Mouse (Mus musculus) heart, embryonic 11.5 days (tissue): ENCODE data around the gene Col4a5. TPM values are rescaled to one million over a fixed set of nuclear protein-coding genes. Genes with fewer than 3 reads are reported as not detected.

Source experiments
- ATAC-seq: fragments of 200-750 bp; cut with Nextera tagmentation; replicated peaks from 2 replicates; pipeline ENCODE4 v1.8.0; 2017; ENCODE audit warnings: moderate library complexity; ENCODE audit not compliant: insufficient number of reproducible peaks, low FRiP score, low TSS enrichment
- H3K27ac ChIP-seq: fragments of 300-500 bp; sonication (generic); 2 replicates; pipeline ENCODE4 v1.5.1; 2014; ENCODE audit warnings: mild to moderate bottlenecking, low read depth, low read length
- H3K27me3 ChIP-seq: fragments of 300-500 bp; sonication (generic); 2 replicates; pipeline ENCODE4 v1.6.1; 2014; ENCODE audit warnings: mild to moderate bottlenecking, low read length, mixed read lengths; ENCODE audit not compliant: control insufficient read depth, insufficient read depth
- H3K36me3 ChIP-seq: fragments of 300-500 bp; sonication (generic); 2 replicates; pipeline ENCODE4 v1.6.1; 2014; ENCODE audit warnings: mild to moderate bottlenecking, low read length, moderate library complexity, mixed read lengths; ENCODE audit not compliant: control insufficient read depth, insufficient read depth
- H3K4me1 ChIP-seq: fragments of 300-500 bp; sonication (generic); 2 replicates; pipeline ENCODE4 v1.6.1; 2014; ENCODE audit warnings: low read length; ENCODE audit not compliant: control insufficient read depth, insufficient read depth
- H3K4me2 ChIP-seq: fragments of 300-500 bp; sonication (generic); 2 replicates; pipeline ENCODE4 v1.6.1; 2014; ENCODE audit warnings: mild to moderate bottlenecking, moderate library complexity
- H3K4me3 ChIP-seq: fragments of 300-500 bp; sonication (generic); 2 replicates; pipeline ENCODE4 v1.5.1; 2014; ENCODE audit warnings: low read depth, low read length
- H3K9ac ChIP-seq: fragments of 300-500 bp; sonication (generic); 2 replicates; pipeline ENCODE4 v1.6.1; 2014; ENCODE audit warnings: mild to moderate bottlenecking, low read depth, low read length, moderate library complexity
- H3K9me3 ChIP-seq: fragments of 300-500 bp; sonication (generic); replicated peaks from 2 replicates; pipeline ENCODE4 v1.6.1; 2016; ENCODE audit warnings: low read length; ENCODE audit not compliant: control insufficient read depth
- whole genome bisulfite sequencing: fragments of 180-500 bp; shearing (Covaris S2); extraction: QIAGEN DNeasy Blood & Tissue Kit; methylation state at CpG from one replicate; pipeline ENCODE4 v1.1.7; 2014; ENCODE audit not compliant: insufficient replicate concordance; 5-methylcytosine and 5-hydroxymethylcytosine counted together
- polyA plus RNA-seq: library from polyadenylated mRNA; unstranded; fragments of >200 nt; fragmentation: Nextera tagmentation; extraction: Ambion mirVana; gene quantifications from 2 replicates; pipeline ENCODE4 v1.2.1, GENCODE M21; 2014

The Col4a5 gene
- polyA plus RNA-seq, 1 experiment from 2014 or later = 36.1 TPM

DNA sequence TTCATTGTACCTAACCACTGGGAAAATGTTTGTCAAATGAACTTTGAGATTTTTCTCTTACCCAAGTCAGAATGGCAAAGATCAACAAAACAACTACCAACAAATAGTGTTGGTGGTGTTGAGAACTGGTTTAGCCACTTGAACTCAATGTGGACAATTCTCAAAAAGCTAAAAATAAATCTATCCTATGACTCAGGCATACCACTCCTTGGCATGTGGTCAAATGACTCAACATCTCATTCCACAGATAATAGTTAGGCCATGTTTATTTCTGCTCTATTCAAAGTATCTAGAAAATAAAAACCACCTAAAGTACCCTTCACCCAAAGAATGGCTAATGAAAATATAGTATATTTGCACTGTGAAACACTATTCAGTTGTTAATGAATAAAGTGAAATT, 58.3 kb downstream of the Col4a5 start:
- Histone ChIP-seq H3K4me3 (no peak overlapping the region), H3K9ac (no peak overlapping the region), H3K36me3 (no peaks in the 10 kb centered on the region), H3K9me3 (no peaks in the 10 kb centered on the region), H3K4me2 (no peak overlapping the region), H3K27me3 (no peaks in the 10 kb centered on the region), H3K4me1 (no peaks in the 10 kb centered on the region), H3K27ac (no peak overlapping the region)
- ATAC-seq = no peak

DNA sequence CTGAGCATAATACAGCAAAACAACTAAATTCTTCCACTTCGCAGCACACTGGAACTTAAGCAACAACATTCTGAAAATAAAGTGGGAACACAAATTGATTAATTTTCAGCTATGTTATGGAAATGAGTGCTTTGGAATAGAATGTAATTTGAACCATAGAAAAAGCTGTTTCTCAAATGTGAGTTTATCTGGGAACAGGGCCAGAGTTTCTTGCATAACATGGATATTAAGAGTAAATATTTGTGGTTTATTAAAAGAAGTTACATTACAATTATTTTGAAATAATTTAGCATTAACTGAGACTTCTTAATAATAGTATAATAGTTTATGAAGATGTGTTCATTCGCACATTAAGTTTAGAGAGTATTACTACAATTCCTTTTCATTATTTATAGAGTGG, 72.3 kb downstream of the Col4a5 start:
- 79% methylated on average over 2 of the region's 2 CpGs for WGBS
- no peak overlapping the region for H3K9ac ChIP-seq

DNA sequence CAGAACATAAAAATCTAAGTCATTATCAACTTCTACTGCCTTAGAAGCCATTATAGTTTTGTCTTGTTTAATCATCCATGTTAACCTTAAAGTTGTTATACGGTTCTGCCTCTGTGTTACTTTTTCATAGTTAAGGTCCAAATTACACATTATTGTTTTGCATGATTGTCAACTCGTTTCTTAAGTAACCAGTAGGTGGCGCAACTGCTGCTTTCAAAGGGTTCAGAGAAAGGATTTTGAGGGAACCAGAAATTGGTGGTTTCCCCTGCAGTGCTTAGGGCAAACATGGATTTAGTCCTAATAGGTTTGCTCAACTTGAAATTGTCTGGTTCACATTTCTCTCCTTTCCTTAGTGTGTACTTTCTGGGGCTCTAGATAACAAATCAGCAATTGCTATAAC, 115.1 kb downstream of the Col4a5 start:
- Histone ChIP-seq H3K4me1 (no peaks in the 10 kb centered on the region), H3K27me3 (no peaks in the 10 kb centered on the region), H3K4me3 (no peak overlapping the region), H3K36me3 (no peaks in the 10 kb centered on the region), H3K27ac (no peak overlapping the region), H3K4me2 (no peak overlapping the region), H3K9ac (no peak overlapping the region), H3K9me3 (no peaks in the 10 kb centered on the region)
- WGBS = 28% methylated on average over 3 of the region's 3 CpGs
- ATAC-seq = no peak

More for the DNA sequence above, 72.3 kb downstream of the Col4a5 start:
- Histone ChIP-seq H3K36me3 (no peaks in the 10 kb centered on the region), H3K27ac (no peak overlapping the region), H3K4me2 (no peak overlapping the region), H3K4me3 (no peak overlapping the region), H3K9me3 (no peaks in the 10 kb centered on the region), H3K27me3 (no peaks in the 10 kb centered on the region), H3K4me1 (no peaks in the 10 kb centered on the region)
- ATAC-seq = no peak

DNA sequence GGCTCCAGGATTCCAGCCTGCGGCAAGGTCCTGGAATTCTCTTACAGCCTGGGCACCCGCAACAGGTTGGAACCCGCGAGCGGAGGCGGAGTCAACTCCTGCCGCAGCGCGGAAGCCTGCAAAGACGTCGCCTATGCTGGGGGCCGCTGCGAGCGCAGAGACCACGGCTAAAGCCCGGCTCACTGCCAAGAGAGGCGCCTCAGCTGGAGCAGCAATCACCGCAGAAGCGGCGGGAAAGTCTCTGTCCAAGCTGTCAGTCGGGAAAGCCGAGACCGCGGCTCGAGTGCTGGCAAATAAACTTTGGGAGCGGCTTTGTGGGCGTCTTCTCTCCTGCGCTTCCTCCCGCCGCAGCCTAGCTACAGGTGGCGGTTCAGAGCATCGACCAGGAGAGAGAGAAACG, 246.5 kb downstream of the Col4a5 start:
- ATAC-seq = no peak
- peak overlapping the region; percentile 67 for H3K4me2 ChIP-seq
- H3K27ac ChIP-seq = no peak overlapping the region
- peaks cover 60% of the 10 kb centered on the region for H3K27me3 ChIP-seq
- H3K4me1 ChIP-seq = no peaks in the 10 kb centered on the region
- no peak overlapping the region for H3K9ac ChIP-seq
- peak overlapping the region; percentile 38 for H3K4me3 ChIP-seq
- H3K36me3 ChIP-seq = no peaks in the 10 kb centered on the region
- H3K9me3 ChIP-seq = no peaks in the 10 kb centered on the region
- WGBS = 16% methylated on average over 33 of the region's 33 CpGs

DNA sequence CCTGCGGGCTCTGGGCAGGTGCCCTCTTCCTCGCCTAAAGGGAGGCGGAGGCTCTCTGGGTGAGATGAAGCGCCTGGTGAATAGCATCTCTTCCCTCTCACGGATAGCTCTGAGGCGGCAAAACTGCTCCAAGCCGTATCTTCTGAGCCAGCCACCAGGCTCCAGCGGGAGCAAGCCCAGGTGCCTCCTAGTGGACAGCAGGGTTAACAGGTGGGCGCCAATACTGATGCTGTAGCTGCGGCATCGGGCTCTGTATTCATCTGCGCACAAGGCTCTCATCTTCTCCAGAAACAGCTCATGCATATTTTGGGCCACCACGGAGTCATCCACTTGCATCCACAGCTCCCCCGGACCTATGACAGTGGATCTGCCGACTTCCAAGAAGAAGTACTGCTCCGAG, 248.8 kb downstream of the Col4a5 start:
- no peak for ATAC-seq
- Histone ChIP-seq H3K4me1 (no peaks in the 10 kb centered on the region), H3K27me3 (peaks cover 64% of the 10 kb centered on the region), H3K4me3 (peak overlapping the region; percentile 44), H3K9me3 (no peaks in the 10 kb centered on the region), H3K4me2 (peak overlapping the region; percentile 65), H3K9ac (no peak overlapping the region), H3K27ac (no peak overlapping the region), H3K36me3 (no peaks in the 10 kb centered on the region)
- 24% methylated on average over 16 of the region's 16 CpGs for WGBS

DNA sequence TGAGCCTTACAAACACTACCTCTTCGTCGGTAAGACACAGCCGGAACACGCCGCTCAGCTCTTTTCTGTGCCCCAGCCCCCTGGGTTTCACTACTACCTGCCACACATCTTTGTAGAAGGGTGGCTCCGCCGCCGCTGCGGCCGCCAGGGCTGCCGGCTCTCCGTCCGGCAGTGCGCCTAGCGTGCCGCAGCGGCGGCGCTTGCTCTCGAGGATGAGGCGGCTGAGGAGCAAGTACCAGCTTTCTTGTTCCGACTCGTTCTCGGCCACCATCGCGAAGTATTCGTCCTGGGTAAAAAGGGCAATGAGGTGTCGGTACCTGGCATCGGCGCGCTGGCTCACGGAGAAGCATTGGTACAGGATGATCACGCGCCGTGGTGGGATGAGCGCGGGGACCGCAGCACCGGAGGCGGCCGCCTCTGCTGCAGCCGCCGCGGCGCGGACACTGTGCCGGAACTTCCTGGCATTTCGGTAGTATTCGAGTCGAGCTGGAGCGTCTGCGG, 249.3 kb downstream of the Col4a5 start:
- H3K4me1 ChIP-seq = no peaks in the 10 kb centered on the region
- H3K27me3 ChIP-seq = peaks cover 64% of the 10 kb centered on the region
- H3K4me2 ChIP-seq = peak overlapping the region; percentile 65
- H3K9me3 ChIP-seq = no peaks in the 10 kb centered on the region
- H3K4me3 ChIP-seq = peak overlapping the region; percentile 44
- H3K9ac ChIP-seq = no peak overlapping the region
- no peaks in the 10 kb centered on the region for H3K36me3 ChIP-seq
- no peak for ATAC-seq
- H3K27ac ChIP-seq = no peak overlapping the region
- 17% methylated on average over 45 of the region's 52 CpGs for WGBS

DNA sequence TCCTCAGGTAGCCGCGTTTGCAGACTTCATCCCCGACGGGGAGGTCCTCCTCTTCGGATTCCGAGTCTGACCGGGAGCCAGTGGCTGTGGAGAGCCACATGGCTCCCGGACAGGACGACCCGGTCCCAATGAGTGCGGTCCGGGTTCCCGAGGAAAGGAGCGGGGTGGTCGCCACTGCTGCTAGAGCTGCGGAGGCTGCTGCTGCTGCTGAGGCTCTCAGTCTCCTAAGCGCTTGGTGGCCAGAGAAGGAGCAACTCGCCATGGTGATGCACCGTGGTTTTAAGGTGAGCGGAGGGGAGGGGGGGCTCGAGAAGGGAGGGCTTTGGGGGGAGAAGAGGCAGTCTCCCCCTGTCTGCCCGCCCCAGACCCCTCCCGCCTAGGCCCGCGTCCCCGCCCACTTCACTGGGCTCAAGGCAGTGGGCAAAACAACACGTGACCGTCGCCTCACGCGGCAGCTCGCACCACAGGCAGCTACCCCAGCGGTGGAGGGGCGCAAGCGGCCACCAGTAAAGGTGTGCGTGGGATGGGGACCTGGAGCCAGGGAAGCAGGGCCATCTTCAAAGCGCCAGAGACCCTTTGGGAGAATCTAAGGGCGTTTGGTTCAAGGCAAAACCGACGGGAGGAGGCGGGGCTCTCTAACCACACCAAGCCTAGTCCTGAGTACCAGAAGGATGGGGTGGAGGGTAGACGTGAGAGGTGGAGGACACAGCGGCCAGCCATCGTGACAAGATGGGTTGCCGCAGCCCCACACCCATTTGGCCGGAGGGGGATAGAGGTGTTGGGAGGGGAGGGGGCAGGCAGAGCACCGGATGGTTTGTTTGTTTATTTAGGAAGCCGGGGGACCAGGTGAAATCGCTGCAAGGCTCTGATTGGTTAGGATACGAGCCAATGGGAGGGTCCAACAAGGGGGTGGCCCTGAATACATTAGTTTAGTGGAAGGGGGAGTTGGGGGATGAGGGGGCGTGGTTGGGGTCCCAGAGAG, 250.0 kb downstream of the Col4a5 start, which contains the start of gene Irs4:
Irs4 (minus strand) TSS at position 327 of the 982 bp plus-strand sequence.
- peak within 1 kb of the TSS; percentile 44 for H3K4me3 ChIP-seq
- no peaks in the 10 kb centered on the region for H3K9me3 ChIP-seq
- no peak within 1 kb of the TSS for H3K27ac ChIP-seq
- 15% methylated on average over 49 of the region's 51 CpGs for WGBS
- no peak within 1 kb of the TSS for H3K9ac ChIP-seq
- ATAC-seq = peak; percentile 72
- H3K27me3 ChIP-seq = peaks cover 61% of the 10 kb centered on the region
- H3K36me3 ChIP-seq = no peaks in the 10 kb centered on the region
- no peaks in the 10 kb centered on the region for H3K4me1 ChIP-seq
- H3K4me2 ChIP-seq = peak within 1 kb of the TSS; percentile 65

DNA sequence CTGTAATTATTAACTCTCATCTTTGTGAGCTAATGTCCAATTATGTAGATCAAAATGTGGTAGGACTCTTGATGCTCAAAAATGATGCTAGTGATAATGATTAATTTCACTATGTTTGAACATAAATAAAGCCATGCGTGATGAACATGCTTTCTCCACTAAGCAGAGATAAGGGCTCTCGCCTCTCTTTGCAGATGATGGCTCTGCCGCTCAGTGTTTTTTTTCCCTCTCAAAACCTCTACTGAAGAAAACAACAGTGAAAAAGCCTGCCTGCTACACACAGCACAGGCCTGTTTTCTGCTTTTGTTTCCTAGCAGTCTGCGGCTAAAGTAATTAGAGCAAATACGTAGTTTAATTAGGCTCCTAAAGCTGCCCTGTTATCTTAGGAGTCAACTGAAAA, 254.4 kb downstream of the Col4a5 start:
- Histone ChIP-seq H3K27ac (no peak overlapping the region), H3K4me2 (no peak overlapping the region), H3K9ac (no peak overlapping the region), H3K27me3 (peaks cover 19% of the 10 kb centered on the region), H3K36me3 (no peaks in the 10 kb centered on the region), H3K4me3 (no peak overlapping the region), H3K4me1 (no peaks in the 10 kb centered on the region), H3K9me3 (no peaks in the 10 kb centered on the region)
- 55% methylated on average over 5 of the region's 5 CpGs for WGBS
- no peak for ATAC-seq
